Mouse (Mus musculus) myocyte (in vitro differentiated cells): ENCODE data around the gene Cadm3. TPM values are rescaled to one million over a fixed set of nuclear protein-coding genes. Genes with fewer than 3 reads are reported as not detected.

Experiments
- H3K27me3 ChIP-seq: one replicate; pipeline ENCODE4 v1.6.1; 2011; ENCODE audit not compliant: control insufficient read depth, insufficient read depth, insufficient read length
- H3K36me3 ChIP-seq: one replicate; pipeline ENCODE4 v1.6.1; 2011; ENCODE audit not compliant: control insufficient read depth, insufficient read depth
- H3K4me2 ChIP-seq: one replicate; pipeline ENCODE4 v1.6.1; 2011; ENCODE audit warnings: low read depth, control low read depth
- H3K4me3 ChIP-seq: one replicate; pipeline ENCODE4 v1.5.1; 2011; ENCODE audit warnings: mild to moderate bottlenecking, control low read depth, moderate library complexity
- H3K79me2 ChIP-seq: one replicate; pipeline ENCODE4 v1.6.1; 2011; ENCODE audit not compliant: control insufficient read depth, insufficient read depth
- H3ac ChIP-seq: one replicate; pipeline ENCODE4 v1.6.1; 2011; ENCODE audit not compliant: control insufficient read depth, insufficient read length
- CEBPB ChIP-seq: IDR thresholded peaks from 2 replicates; pipeline ENCODE4 v1.6.1; 2011; ENCODE audit warnings: mild to moderate bottlenecking, moderate library complexity; ENCODE audit not compliant: poor library complexity, insufficient read depth, severe bottlenecking
- E2F4 ChIP-seq: IDR thresholded peaks from one replicate; pipeline ENCODE4 v1.6.1; 2011; ENCODE audit warnings: mild to moderate bottlenecking, control low read depth, moderate library complexity; ENCODE audit not compliant: insufficient read depth
- MAX ChIP-seq: IDR thresholded peaks from one replicate; pipeline ENCODE4 v1.6.1; 2011; ENCODE audit warnings: low read depth, mild to moderate bottlenecking, control low read depth
- MYOD1 ChIP-seq, 3 experiments: IDR thresholded peaks; one replicate each; pipeline ENCODE4 v1.6.1; 2011; ENCODE audit warnings: control low read depth in 2 of 3, low read depth in 2 of 3, mild to moderate bottlenecking in 2 of 3, moderate library complexity in 1 of 3; ENCODE audit not compliant: insufficient read length in 2 of 3, control insufficient read depth in 1 of 3
- MYOG ChIP-seq, 3 experiments: IDR thresholded peaks; one replicate each; pipeline ENCODE4 v1.6.1; 2011; ENCODE audit warnings: control low read depth in 2 of 3, low read depth in 2 of 3, mild to moderate bottlenecking in 2 of 3; ENCODE audit not compliant: insufficient read length in 2 of 3, control insufficient read depth in 1 of 3, insufficient read depth in 1 of 3
- POLR2A ChIP-seq: IDR thresholded peaks from one replicate; pipeline ENCODE4 v1.6.1; 2011; ENCODE audit warnings: low read depth, mild to moderate bottlenecking, control low read depth, moderate library complexity; ENCODE audit not compliant: insufficient read length
- POLR2AphosphoS2 ChIP-seq: IDR thresholded peaks from one replicate; pipeline ENCODE4 v1.6.1; 2011; ENCODE audit warnings: low read depth, control low read depth; ENCODE audit not compliant: insufficient read length
- REST ChIP-seq: IDR thresholded peaks from one replicate; pipeline ENCODE4 v1.6.1; 2011; ENCODE audit warnings: mild to moderate bottlenecking, control low read depth, moderate library complexity; ENCODE audit not compliant: insufficient read depth, insufficient read length
- SRF ChIP-seq: IDR thresholded peaks from one replicate; pipeline ENCODE4 v1.6.1; 2011; ENCODE audit warnings: low read depth; ENCODE audit not compliant: control insufficient read depth, insufficient read length
- TCF12 ChIP-seq: IDR thresholded peaks from one replicate; pipeline ENCODE4 v1.6.1; 2011; ENCODE audit warnings: mild to moderate bottlenecking, control low read depth; ENCODE audit not compliant: poor library complexity, insufficient read depth, severe bottlenecking
- TCF3 ChIP-seq: IDR thresholded peaks from one replicate; pipeline ENCODE4 v1.6.1; 2011; ENCODE audit warnings: low read depth, control low read depth; ENCODE audit not compliant: insufficient read length
- USF1 ChIP-seq: IDR thresholded peaks from one replicate; pipeline ENCODE4 v1.6.1; 2011; ENCODE audit warnings: low read depth, mild to moderate bottlenecking, control low read depth, moderate library complexity
- polyA plus RNA-seq: library from polyadenylated mRNA; unstranded; fragments of >200 nt; fragmentation: generic; extraction: Trizol; gene quantifications from one replicate; pipeline ENCODE4 v1.2.1, GENCODE M21; 2012; ENCODE audit warnings: missing spikeins

Cadm3 gene
- polyA plus RNA-seq, 1 experiment = 0.19 TPM

DNA sequence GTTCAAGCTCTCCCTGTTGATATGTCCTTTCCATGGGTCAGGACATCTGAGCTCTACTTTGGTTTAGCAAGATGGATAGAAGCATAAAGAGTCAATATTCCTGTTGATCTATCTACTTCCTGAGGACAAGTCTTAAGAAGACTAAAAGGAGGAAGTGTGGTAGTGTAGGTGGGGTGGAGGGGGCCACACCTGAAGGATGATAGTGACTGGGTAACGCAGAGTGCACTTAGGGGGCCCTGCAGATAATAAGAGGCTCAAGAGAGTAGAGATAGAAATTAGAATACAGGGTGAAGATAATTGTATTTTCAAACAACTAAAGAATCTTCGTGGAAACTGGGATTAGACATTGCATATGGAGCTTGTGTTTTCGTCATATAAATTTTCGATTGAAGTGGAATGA, 22.4 kb downstream of the Cadm3 start:
- TF ChIP-seq E2F4 (no peak), CEBPB (no peak), TCF12 (no peak), TCF3 (no peak), MAX (no peak), SRF (no peak), POLR2AphosphoS2 (no peak), POLR2A (no peak), REST (no peak), MYOG (IDR thresholded peaks at IDR 0.05; ENCODE audit: control insufficient read depth in 1 of 3, insufficient read depth in 1 of 3, insufficient read length in 2 of 3, low read depth in 2 of 3) (no peak), MYOD1 (IDR thresholded peaks at IDR 0.05; ENCODE audit: control insufficient read depth in 1 of 3, insufficient read length in 2 of 3, low read depth in 2 of 3) (no peak), USF1 (no peak)
- no peak overlapping the region for H3K4me2 ChIP-seq
- H3K36me3 ChIP-seq = no peaks in the 10 kb centered on the region
- H3K79me2 ChIP-seq = no peaks in the 10 kb centered on the region
- H3K4me3 ChIP-seq = no peak overlapping the region
- H3ac ChIP-seq = no peak overlapping the region
- H3K27me3 ChIP-seq = no peaks in the 10 kb centered on the region

DNA sequence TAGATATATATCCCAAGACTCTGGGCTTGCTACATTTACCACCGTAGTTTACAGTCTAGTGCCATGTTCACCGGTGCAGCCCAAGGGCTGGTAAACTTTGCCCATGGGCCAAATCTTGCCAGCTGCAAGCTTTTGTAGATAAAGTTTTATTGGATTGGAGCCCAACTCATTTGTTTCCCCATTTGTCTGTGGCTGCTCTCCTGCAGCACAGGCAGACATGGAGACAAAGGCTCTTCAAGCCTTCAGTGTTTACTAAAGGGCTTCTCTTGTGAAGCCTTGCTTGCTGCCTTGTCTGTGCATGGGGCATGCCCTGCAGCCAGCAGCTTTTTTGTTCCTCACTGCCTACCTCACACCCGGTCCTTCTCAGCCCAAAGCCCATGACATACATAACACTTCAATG, 23.6 kb downstream of the Cadm3 start:
- TF ChIP-seq MYOD1 (IDR thresholded peaks at IDR 0.05; ENCODE audit: control insufficient read depth in 1 of 3, insufficient read length in 2 of 3, low read depth in 2 of 3) = no peak
- no peaks in the 10 kb centered on the region for H3K27me3 ChIP-seq
- H3K79me2 ChIP-seq = no peaks in the 10 kb centered on the region
- no peak overlapping the region for H3K4me3 ChIP-seq
- no peak overlapping the region for H3ac ChIP-seq
- no peak overlapping the region for H3K4me2 ChIP-seq
- no peaks in the 10 kb centered on the region for H3K36me3 ChIP-seq

GRCm38 (mm10) chr1:173342425-173342824, 25.1 kb downstream of the Cadm3 start:
- H3K27me3 ChIP-seq = no peaks in the 10 kb centered on the region
- H3K4me2 ChIP-seq = no peak overlapping the region
- H3K79me2 ChIP-seq = no peaks in the 10 kb centered on the region
- TF ChIP-seq CEBPB (no peak), REST (no peak), MAX (no peak), POLR2A (no peak), SRF (no peak), TCF12 (no peak), TCF3 (no peak), MYOD1 (IDR thresholded peaks at IDR 0.05; ENCODE audit: control insufficient read depth in 1 of 3, insufficient read length in 2 of 3, low read depth in 2 of 3) (no peak), POLR2AphosphoS2 (no peak), USF1 (no peak), MYOG (IDR thresholded peaks at IDR 0.05; ENCODE audit: control insufficient read depth in 1 of 3, insufficient read depth in 1 of 3, insufficient read length in 2 of 3, low read depth in 2 of 3) (no peak), E2F4 (no peak)
- no peak overlapping the region for H3K4me3 ChIP-seq
- H3ac ChIP-seq = no peak overlapping the region
- no peaks in the 10 kb centered on the region for H3K36me3 ChIP-seq

GRCm38 (mm10) chr1:173339543-173339942, 28.0 kb downstream of the Cadm3 start:
- TF ChIP-seq E2F4 = no peak
- no peak for TF ChIP-seq CEBPB
- TF ChIP-seq TCF12 = no peak
- no peak for TF ChIP-seq REST
- no peak for TF ChIP-seq USF1
- TF ChIP-seq TCF3 = no peak
- TF ChIP-seq POLR2A = no peak
- H3K79me2 ChIP-seq = no peaks in the 10 kb centered on the region
- no peak overlapping the region for H3K4me3 ChIP-seq
- H3K27me3 ChIP-seq = no peaks in the 10 kb centered on the region
- H3K36me3 ChIP-seq = no peaks in the 10 kb centered on the region
- no peak overlapping the region for H3ac ChIP-seq
- H3K4me2 ChIP-seq = no peak overlapping the region

DNA sequence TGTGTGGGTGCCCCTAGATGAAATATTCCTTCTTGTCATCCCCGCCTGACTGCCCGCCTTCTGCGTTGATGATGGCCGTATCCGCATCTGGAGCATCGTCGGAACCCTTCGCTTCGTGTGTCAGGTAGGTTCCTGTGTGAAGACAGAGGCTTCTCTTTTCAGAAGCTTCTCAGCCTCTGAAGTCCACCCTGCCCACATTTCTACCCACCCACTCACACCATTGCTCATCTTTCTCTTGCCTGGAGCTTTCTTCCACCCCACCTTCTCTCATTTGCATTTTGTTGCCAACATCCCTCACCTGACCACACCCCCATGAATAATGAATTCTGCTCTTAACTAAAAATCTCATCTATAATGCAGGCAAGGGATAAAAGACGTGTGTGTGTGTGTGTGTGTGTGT, 30.5 kb downstream of the Cadm3 start:
- Histone ChIP-seq H3K36me3 (no peaks in the 10 kb centered on the region), H3K4me3 (no peak overlapping the region), H3K4me2 (no peak overlapping the region), H3K79me2 (no peaks in the 10 kb centered on the region), H3K27me3 (no peaks in the 10 kb centered on the region), H3ac (no peak overlapping the region)
- TF ChIP-seq TCF3 = no peak
- no peak for TF ChIP-seq TCF12
- no peak for TF ChIP-seq CEBPB
- TF ChIP-seq MYOD1 (IDR thresholded peaks at IDR 0.05; ENCODE audit: control insufficient read depth in 1 of 3, insufficient read length in 2 of 3, low read depth in 2 of 3) = no peak
- no peak for TF ChIP-seq SRF
- TF ChIP-seq POLR2A = no peak
- TF ChIP-seq E2F4 = no peak
- no peak for TF ChIP-seq POLR2AphosphoS2
- TF ChIP-seq MYOG (IDR thresholded peaks at IDR 0.05; ENCODE audit: control insufficient read depth in 1 of 3, insufficient read depth in 1 of 3, insufficient read length in 2 of 3, low read depth in 2 of 3) = no peak
- TF ChIP-seq REST = no peak
- TF ChIP-seq MAX = no peak
- TF ChIP-seq USF1 = no peak
